Mouse (Mus musculus): Measurements from ENCODE around the gene Ptpre. TPM values are rescaled to one million over a fixed set of nuclear protein-coding genes. Genes with fewer than 3 reads are reported as not detected.

Ptpre gene
- polyA plus RNA-seq, 1 experiment from 2014 or later, result 8.8 TPM

DNA sequence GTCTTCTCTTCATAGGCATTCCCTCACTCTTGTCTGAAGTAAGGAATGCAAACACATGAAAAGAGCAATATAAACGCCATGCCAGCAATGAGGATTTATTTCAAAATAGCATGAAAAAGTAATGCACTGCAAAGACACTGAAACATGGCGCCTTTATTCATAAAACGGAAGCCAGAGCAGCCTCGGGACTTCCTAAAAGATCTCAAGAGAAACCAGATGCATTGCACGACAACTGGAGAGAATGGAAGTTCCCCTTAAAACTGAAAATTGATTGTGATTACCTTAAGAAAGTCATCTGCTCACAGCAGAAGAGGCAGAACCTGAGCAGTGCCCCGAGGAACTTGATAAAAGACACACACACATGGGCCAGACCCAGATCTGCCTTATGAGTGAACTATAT, 168.5 kb downstream of the Ptpre start:
- ChIA-PET CTCF (no interaction called here), POLR2A (no interaction called here)
- ATAC-seq (no peak), DNase-seq (ENCODE audit: low read depth, low spot score) (no peak)
- no peak for TF ChIP-seq CTCF (IDR thresholded peaks at IDR 0.05)
- no peaks in the 10 kb centered on the region for H3K27me3 ChIP-seq
- in situ Hi-C loops (cut with MboI; ENCODE audit: low pct_unique_long_range_greater_than_20kb), result no loop called here

DNA sequence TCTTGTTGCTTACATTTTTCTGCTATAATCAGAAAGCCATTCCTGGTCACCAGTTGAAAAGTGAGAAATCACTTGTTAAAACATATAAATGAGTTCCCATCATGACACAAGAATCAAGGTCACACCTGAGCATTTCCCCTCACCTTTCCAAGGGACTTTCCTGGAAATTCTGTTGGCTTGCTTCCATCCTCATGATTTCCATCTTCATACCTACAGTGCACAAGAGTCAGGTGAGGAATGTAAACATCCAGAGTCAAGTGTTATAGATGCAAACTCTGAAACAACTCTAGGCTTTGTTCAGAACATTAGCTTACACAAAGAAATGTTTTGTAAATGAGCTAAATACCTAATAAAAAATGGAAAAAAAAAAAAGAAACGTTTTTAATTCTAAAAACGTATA, 173.4 kb downstream of the Ptpre start:
- in situ Hi-C loops (cut with MboI; ENCODE audit: low pct_unique_long_range_greater_than_20kb), result no loop called here
- CTCF ChIA-PET, result interaction anchor here (1.0 to 1.4 kb wide), 2 partner anchors 10 to 25 kb away, joined by 3 to 6 read pairs; no protein-coding TSS in a partner anchor
- DNase-seq (ENCODE audit: low read depth, low spot score) (no peak), ATAC-seq (no peak)
- POLR2A ChIA-PET, result no interaction called here
- no peaks in the 10 kb centered on the region for H3K27me3 ChIP-seq
- TF ChIP-seq CTCF (IDR thresholded peaks at IDR 0.05), result no peak

DNA sequence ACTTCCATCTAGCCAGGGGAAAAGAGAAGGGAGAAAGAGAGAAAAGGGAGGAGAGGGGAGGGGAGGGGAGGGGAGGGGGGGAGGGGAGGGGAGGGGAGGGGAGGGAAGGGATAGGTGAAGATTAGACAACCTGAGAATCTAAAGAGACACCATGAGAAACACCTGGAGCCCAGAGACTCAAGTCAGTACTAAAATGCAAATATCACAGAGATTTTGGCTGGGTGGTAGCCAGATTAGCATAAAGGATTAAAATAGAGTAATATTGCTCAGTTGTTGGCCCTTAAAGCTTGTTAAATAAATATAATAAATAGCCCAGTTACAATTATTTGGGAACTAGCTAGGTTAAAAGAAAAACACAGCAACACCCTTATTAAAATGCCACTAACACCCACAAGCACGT, 175.3 kb downstream of the Ptpre start:
- in situ Hi-C loops (cut with MboI; ENCODE audit: low pct_unique_long_range_greater_than_20kb), result no loop called here
- TF ChIP-seq CTCF (IDR thresholded peaks at IDR 0.05), result no peak
- no peak for ATAC-seq
- ChIA-PET CTCF (interaction anchor here (1.0 kb wide), 1 partner anchor 17 kb away, joined by 3 read pairs; no protein-coding TSS in a partner anchor), POLR2A (no interaction called here)
- DNase-seq (ENCODE audit: low read depth, low spot score), result no peak
- H3K27me3 ChIP-seq, result no peaks in the 10 kb centered on the region

- no peak for ATAC-seq
- no peak for DNase-seq (ENCODE audit: low read depth, low spot score)
- ChIA-PET CTCF (interaction anchor here (1.3 to 1.9 kb wide), 2 partner anchors 13 to 22 kb away, joined by 4 to 5 read pairs; no protein-coding TSS in a partner anchor), POLR2A (no interaction called here)
- in situ Hi-C loops (cut with MboI; ENCODE audit: low pct_unique_long_range_greater_than_20kb), result no loop called here
- no peaks in the 10 kb centered on the region for H3K27me3 ChIP-seq
- no peak for TF ChIP-seq CTCF (IDR thresholded peaks at IDR 0.05)
Observed at GRCm38 (mm10) chr7:135713326-135713725, 176.0 kb downstream of the Ptpre start.

DNA sequence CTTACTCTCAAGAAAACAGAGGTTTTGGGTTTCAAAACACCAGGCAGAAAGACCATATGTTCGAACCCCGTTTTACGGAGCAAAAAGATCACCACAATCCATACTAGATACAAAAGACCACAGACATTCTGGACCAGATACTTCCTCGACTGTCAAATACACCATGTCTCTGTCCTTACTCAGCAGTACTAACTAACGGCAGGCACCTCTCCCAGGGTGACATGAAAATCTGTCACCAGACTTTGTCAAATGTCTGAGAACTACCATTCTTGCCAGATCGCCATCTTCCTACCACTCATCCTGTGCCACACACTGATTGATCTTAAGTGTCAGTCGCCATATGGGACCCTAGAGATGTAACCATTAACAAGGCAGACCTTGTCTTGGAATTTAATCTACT, 177.9 kb downstream of the Ptpre start:
- ATAC-seq (no peak), DNase-seq (ENCODE audit: low read depth, low spot score) (no peak)
- no peak for TF ChIP-seq CTCF (IDR thresholded peaks at IDR 0.05)
- no peaks in the 10 kb centered on the region for H3K27me3 ChIP-seq
- in situ Hi-C loops (cut with MboI; ENCODE audit: low pct_unique_long_range_greater_than_20kb), result no loop called here
- ChIA-PET POLR2A (no interaction called here), CTCF (no interaction called here)

DNA sequence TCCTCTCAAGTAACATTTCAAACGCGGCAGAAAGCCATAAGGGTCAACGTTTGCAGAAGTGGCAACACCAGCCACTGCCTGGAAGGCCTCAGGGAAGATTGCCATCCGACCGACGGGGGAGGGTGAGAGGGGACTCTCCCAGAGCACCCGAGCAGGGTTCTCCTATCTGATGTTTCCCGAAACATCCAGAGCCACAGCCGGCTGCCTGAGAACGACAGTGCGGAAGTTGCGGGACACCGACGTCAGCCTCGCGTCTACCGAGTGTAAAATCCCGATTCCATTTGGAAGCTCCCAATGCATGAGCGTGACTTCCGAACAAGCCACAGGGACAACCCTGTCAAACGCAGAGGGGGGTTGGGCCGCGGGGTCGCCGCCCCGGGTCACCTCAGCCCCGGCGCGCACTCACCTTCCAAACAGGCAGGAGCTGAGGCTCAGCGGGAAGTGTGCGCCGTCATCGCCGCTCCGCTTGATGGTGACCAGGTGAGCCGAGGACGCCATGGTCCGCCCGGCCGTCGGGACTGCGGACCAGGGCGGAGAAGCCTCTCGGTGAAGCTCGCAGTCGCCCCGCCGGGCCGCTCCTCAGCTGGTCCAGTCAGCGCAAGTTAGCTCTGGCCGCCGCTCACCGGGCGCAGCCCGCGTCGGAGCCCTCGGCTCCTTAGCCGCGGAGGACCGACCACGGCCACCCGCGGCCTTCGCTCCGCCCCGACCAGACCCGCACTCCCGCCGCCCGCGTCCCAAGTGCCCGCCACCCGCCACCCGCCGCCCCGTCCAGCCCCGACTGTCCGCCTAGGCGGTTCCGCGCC, 178.6 kb downstream of the Ptpre start, which contains the start of gene Mki67:
Mki67 (minus strand) TSS at position 720 of the 803 bp plus-strand sequence.
- ATAC-seq (peak; percentile 48), DNase-seq (ENCODE audit: low read depth, low spot score) (no peak)
- H3K27me3 ChIP-seq, result no peaks in the 10 kb centered on the region
- ChIA-PET POLR2A (interaction anchor here (0.6 kb wide), 1 partner anchor 32 kb away, joined by 3 read pairs; no protein-coding TSS in a partner anchor), CTCF (interaction anchor here (0.8 kb wide), 1 partner anchor 20 kb away, joined by 3 read pairs; no protein-coding TSS in a partner anchor)
- no peak for TF ChIP-seq CTCF (IDR thresholded peaks at IDR 0.05)
- in situ Hi-C loops (cut with MboI; ENCODE audit: low pct_unique_long_range_greater_than_20kb), result no loop called here

DNA sequence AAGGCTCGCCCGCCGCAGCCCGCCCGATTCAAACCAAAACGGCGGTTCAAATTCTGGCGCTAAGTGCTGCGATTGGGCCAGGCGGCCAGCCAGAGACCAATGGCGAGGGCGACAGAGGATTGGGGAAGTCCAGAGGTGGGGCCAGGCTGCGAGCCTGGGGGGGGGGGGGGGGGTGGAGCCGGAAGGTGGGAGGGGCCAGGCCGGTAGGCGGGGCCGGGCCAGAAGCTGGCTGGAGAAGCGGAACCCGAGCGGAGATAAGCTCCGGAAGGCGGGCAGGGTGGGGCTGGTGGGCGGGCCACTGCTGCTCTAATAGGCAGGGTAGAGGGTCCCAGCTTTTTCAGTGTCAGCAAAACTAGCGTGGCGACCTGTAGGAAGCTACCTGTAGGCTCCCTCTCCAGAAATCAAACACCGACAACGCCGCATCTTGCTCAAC, 179.2 kb downstream of the Ptpre start:
- peak; percentile 97 for ATAC-seq
- POLR2A ChIA-PET, result interaction anchor here (0.6 kb wide), 1 partner anchor 32 kb away, joined by 3 read pairs; no protein-coding TSS in a partner anchor
- CTCF ChIA-PET, result interaction anchor here (0.8 kb wide), 1 partner anchor 19 kb away, joined by 3 read pairs; no protein-coding TSS in a partner anchor
- H3K27me3 ChIP-seq, result no peaks in the 10 kb centered on the region
- no peak for DNase-seq (ENCODE audit: low read depth, low spot score)
- no peak for TF ChIP-seq CTCF (IDR thresholded peaks at IDR 0.05)
- in situ Hi-C loops (cut with MboI; ENCODE audit: low pct_unique_long_range_greater_than_20kb), result no loop called here

DNA sequence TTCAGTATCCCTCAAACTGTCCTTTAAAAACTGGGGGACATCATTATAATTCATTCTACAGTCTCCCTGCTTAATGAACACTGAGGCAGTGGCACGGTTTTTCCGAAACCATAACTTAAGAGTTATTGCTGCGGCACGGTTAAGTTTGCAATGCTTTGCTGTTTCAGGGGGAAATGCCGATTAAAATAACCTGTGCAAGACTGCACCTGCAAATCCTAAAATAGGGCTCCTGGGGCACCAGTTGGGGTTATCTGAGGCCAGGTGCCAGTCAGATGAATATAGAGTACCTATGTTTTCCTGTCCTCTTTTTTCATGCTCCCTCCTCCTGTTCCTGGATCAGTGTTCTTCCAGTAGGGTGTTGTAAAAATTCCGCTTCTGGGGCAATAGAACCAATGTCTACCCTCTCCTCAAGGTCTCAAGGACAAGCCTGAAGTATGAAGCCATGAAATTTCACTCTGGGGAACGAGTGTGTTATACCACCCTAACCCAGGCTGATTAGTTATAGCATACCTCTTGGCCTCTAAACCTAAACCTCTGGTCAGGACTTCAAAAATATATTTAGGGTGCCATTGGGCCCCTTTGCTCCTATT, 179.8 kb downstream of the Ptpre start:
- ChIA-PET POLR2A (no interaction called here), CTCF (interaction anchor here (0.7 to 0.8 kb wide), 2 partner anchors 19 to 36 kb away, joined by 3 read pairs; no protein-coding TSS in a partner anchor)
- in situ Hi-C loops (cut with MboI; ENCODE audit: low pct_unique_long_range_greater_than_20kb), result no loop called here

GRCm38 (mm10) chr7:135721436-135721992, 184.2 kb downstream of the Ptpre start:
- ChIA-PET CTCF (interaction anchor here (2.5 kb wide), 1 partner anchor 14 kb away, joined by 10 read pairs; no protein-coding TSS in a partner anchor), POLR2A (no interaction called here)
- in situ Hi-C loops (cut with MboI; ENCODE audit: low pct_unique_long_range_greater_than_20kb), result no loop called here
- no peaks in the 10 kb centered on the region for H3K27me3 ChIP-seq
- TF ChIP-seq CTCF (IDR thresholded peaks at IDR 0.05), result no peak
- no peak for DNase-seq (ENCODE audit: low read depth, low spot score)
- no peak for ATAC-seq

More for the DNA sequence above, 179.8 kb downstream of the Ptpre start:
- TF ChIP-seq CTCF (IDR thresholded peaks at IDR 0.05), result no peak
- ATAC-seq (no peak), DNase-seq (ENCODE audit: low read depth, low spot score) (no peak)
- no peaks in the 10 kb centered on the region for H3K27me3 ChIP-seq

DNA sequence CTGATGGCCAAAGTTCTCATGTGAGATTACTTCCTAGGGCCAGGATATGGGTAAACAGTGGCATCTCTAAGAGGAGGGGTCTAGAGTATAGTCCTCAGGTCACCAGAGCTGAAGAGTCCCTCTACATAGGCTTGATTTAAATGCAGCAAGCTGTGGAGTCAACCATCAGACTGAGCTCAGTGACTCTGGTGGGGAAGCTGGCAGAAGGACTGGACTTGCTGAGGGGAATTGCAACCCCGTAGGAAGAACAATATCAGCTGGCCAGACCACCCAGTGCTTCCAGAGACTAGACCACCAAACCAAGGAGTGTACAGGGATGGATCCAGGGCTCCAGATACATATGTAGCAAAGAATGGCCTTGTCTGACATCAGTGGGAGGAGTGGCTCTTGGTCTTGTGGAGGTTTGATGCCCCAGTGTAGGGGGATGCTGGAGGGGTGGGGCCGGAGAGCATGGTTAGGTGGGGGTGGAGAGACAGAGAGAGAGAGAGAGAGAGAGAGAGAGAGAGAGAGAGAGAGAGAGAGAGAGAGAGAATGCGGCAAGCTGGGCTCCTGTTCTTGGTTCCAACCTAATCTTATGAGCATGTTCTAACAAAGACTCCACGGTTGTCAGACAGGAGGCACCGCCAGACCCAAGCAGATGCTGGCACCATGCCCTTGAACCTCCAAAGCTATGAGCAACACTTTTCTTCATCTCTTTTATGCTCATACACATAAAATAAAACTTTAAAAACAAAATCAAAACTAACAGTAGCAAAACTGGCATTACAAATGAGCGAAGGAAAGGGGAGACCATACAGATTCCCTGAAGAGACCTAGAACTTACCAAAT, 184.9 kb downstream of the Ptpre start:
- no peak for TF ChIP-seq CTCF (IDR thresholded peaks at IDR 0.05)
- DNase-seq (ENCODE audit: low read depth, low spot score), result no peak
- H3K27me3 ChIP-seq, result no peaks in the 10 kb centered on the region
- CTCF ChIA-PET, result interaction anchor here (2.5 kb wide), 1 partner anchor 13 kb away, joined by 10 read pairs; no protein-coding TSS in a partner anchor
- no peak for ATAC-seq
- POLR2A ChIA-PET, result no interaction called here
- in situ Hi-C loops (cut with MboI; ENCODE audit: low pct_unique_long_range_greater_than_20kb), result no loop called here

All from Patski (cell line).